Mouse (Mus musculus): ENCODE measurements at regions not wholly inside any gene's neighbourhood (a gene's known extent, or its start where the extent isn't known, plus 50 kb on each side); places are given as distances from the start of the nearest gene placed in this dataset.

DNA sequence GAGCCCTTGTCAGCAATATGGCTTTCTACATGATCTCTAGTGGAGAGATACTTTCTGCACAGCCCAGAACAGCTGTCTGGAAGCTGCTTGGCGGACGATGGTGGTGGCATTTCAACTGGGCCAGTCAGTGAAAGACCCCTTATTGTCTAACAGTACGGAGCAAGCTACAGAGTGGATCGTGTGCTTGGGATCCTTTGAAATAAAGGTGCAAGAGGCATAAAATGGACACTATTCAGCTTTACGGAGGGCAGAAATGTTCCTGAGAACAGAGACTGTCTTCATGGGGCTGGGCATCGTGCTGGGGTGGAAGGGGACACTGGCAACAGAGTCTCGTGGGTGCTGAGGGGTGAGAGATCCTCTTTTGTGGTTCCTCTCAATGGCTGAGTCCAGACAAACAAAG is 137.2 kb upstream of the Slc24a5 start:
- Histone ChIP-seq H3K4me1 (ENCODE audit: control insufficient read depth, insufficient read depth, low read length) (peaks cover 1% of the 10 kb centered on the region; the same call in 1 of the 2 replicates), H3K36me3 (ENCODE audit: control insufficient read depth, insufficient read depth, low read length) (no peaks in the 10 kb centered on the region), H3K27me3 (ENCODE audit: control insufficient read depth, insufficient read depth, low read length) (no peaks in the 10 kb centered on the region), H3K27ac (no peak overlapping the region), H3K9ac (ENCODE audit: low read depth, low read length) (no peak overlapping the region), H3K4me3 (no peak overlapping the region), H3K79me2 (replicated peaks; ENCODE audit: control insufficient read depth, insufficient read depth, low read length) (no peaks in the 10 kb centered on the region)
- intact Hi-C loops (cut with DNase I) = no loop called here
- 86% methylated on average over 7 of the region's 7 CpGs for WGBS
- TF ChIP-seq CTCF (IDR thresholded peaks at IDR 0.05) (no peak), EP300 (IDR thresholded peaks at IDR 0.05; ENCODE audit: insufficient read depth, low read depth, low read length) (no peak), POLR2A (IDR thresholded peaks at IDR 0.05; ENCODE audit: insufficient read depth, low read depth, low read length) (no peak)
- no peak for DNase-seq

GRCm38 (mm10) chr2:124932566-124932965 is 135.4 kb upstream of the Slc24a5 start:
- WGBS = 75% methylated on average over 6 of the region's 6 CpGs

GRCm38 (mm10) chr2:124933876-124934275 is 134.0 kb upstream of the Slc24a5 start:
- Histone ChIP-seq H3K4me3 (no peak overlapping the region), H3K36me3 (ENCODE audit: control insufficient read depth, insufficient read depth, low read length) (no peaks in the 10 kb centered on the region), H3K9ac (ENCODE audit: low read depth, low read length) (no peak overlapping the region), H3K27me3 (ENCODE audit: control insufficient read depth, insufficient read depth, low read length) (no peaks in the 10 kb centered on the region), H3K4me1 (ENCODE audit: control insufficient read depth, insufficient read depth, low read length) (no peaks in the 10 kb centered on the region), H3K79me2 (replicated peaks; ENCODE audit: control insufficient read depth, insufficient read depth, low read length) (no peaks in the 10 kb centered on the region), H3K27ac (no peak overlapping the region)
- no peak for DNase-seq
- 82% methylated on average over 1 of the region's 1 CpGs for WGBS
- TF ChIP-seq EP300 (IDR thresholded peaks at IDR 0.05; ENCODE audit: insufficient read depth, low read depth, low read length) = no peak
- no peak for TF ChIP-seq CTCF (IDR thresholded peaks at IDR 0.05)
- no peak for TF ChIP-seq POLR2A (IDR thresholded peaks at IDR 0.05; ENCODE audit: insufficient read depth, low read depth, low read length)
- intact Hi-C loops (cut with DNase I) = no loop called here

More at GRCm38 (mm10) chr2:124932566-124932965, 135.4 kb upstream of the Slc24a5 start:
- Histone ChIP-seq H3K4me3 (no peak overlapping the region), H3K36me3 (ENCODE audit: control insufficient read depth, insufficient read depth, low read length) (no peaks in the 10 kb centered on the region), H3K79me2 (replicated peaks; ENCODE audit: control insufficient read depth, insufficient read depth, low read length) (no peaks in the 10 kb centered on the region), H3K9ac (ENCODE audit: low read depth, low read length) (no peak overlapping the region), H3K27ac (no peak overlapping the region), H3K27me3 (ENCODE audit: control insufficient read depth, insufficient read depth, low read length) (no peaks in the 10 kb centered on the region), H3K4me1 (ENCODE audit: control insufficient read depth, insufficient read depth, low read length) (no peaks in the 10 kb centered on the region; the same call in 1 of the 2 replicates)
- DNase-seq = no peak
- intact Hi-C loops (cut with DNase I) = no loop called here
- TF ChIP-seq POLR2A (IDR thresholded peaks at IDR 0.05; ENCODE audit: insufficient read depth, low read depth, low read length) = no peak
- TF ChIP-seq EP300 (IDR thresholded peaks at IDR 0.05; ENCODE audit: insufficient read depth, low read depth, low read length) = no peak
- no peak for TF ChIP-seq CTCF (IDR thresholded peaks at IDR 0.05)

DNA sequence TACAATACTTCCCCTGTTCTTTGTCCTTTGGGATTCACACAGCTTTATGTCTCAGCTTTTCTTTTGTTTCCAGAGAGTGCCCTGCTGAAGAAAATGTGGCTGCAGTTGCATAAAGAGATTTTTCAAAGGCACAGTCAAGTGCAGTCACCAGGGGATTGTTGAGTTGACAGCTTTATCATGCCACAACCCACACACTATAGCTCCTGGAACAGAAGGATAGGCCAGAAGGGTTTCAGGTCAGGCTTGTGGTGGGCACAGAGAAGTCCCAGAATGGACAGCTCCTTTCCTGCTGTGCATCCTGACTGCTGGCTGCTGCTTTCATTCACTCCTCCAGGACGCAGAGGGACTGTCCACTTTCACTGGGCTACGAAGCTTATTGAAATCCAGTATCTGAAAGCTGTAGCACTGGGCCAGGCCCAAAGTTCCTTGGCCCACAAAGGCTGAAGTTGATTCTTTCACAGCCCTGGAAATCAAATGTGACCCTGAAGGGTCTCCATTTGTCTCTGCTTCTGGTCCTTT is 119.6 kb upstream of the Slc24a5 start:
- no peaks in the 10 kb centered on the region for H3K79me2 ChIP-seq (replicated peaks; ENCODE audit: control insufficient read depth, insufficient read depth, low read length)
- whole genome bisulfite sequencing = 49% methylated on average over 2 of the region's 2 CpGs
- no peak for TF ChIP-seq EP300 (IDR thresholded peaks at IDR 0.05; ENCODE audit: insufficient read depth, low read depth, low read length)
- no peak for TF ChIP-seq POLR2A (IDR thresholded peaks at IDR 0.05; ENCODE audit: insufficient read depth, low read depth, low read length)
- TF ChIP-seq CTCF (IDR thresholded peaks at IDR 0.05) = no peak
- H3K9ac ChIP-seq (ENCODE audit: low read depth, low read length) = no peak overlapping the region
- no peak for DNase-seq
- intact Hi-C loops (cut with DNase I) = no loop called here
- no peak overlapping the region for H3K4me3 ChIP-seq
- H3K36me3 ChIP-seq (ENCODE audit: control insufficient read depth, insufficient read depth, low read length) = no peaks in the 10 kb centered on the region
- no peaks in the 10 kb centered on the region for H3K4me1 ChIP-seq (ENCODE audit: control insufficient read depth, insufficient read depth, low read length)
- H3K27ac ChIP-seq = no peak overlapping the region
- no peaks in the 10 kb centered on the region for H3K27me3 ChIP-seq (ENCODE audit: control insufficient read depth, insufficient read depth, low read length)

DNA sequence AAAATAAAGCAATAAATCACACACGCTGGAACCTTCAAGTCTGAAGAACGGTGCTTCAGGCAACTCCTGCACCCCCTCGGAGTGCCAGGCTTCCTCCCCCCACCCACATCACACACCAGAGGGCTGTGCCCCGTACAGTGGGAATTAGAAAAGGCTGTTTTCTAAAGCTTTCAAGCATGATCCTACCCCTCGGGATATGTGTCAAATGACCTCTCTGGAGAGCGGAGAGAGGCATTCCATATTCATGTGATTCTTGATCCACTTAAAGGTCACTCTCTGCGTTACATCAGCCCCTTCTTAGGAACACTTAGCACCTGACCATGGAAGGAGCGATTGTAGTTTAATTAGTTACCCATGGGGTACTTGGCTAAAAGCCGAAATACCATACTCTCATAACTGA is 119.1 kb upstream of the Slc24a5 start:
- no peaks in the 10 kb centered on the region for H3K79me2 ChIP-seq (replicated peaks; ENCODE audit: control insufficient read depth, insufficient read depth, low read length)
- 73% methylated on average over 9 of the region's 9 CpGs for WGBS
- intact Hi-C loops (cut with DNase I) = no loop called here
- no peak overlapping the region for H3K27ac ChIP-seq
- TF ChIP-seq EP300 (IDR thresholded peaks at IDR 0.05; ENCODE audit: insufficient read depth, low read depth, low read length) (no peak), CTCF (IDR thresholded peaks at IDR 0.05) (no peak), POLR2A (IDR thresholded peaks at IDR 0.05; ENCODE audit: insufficient read depth, low read depth, low read length) (no peak)
- no peaks in the 10 kb centered on the region for H3K4me1 ChIP-seq (ENCODE audit: control insufficient read depth, insufficient read depth, low read length)
- DNase-seq = no peak
- no peaks in the 10 kb centered on the region for H3K27me3 ChIP-seq (ENCODE audit: control insufficient read depth, insufficient read depth, low read length)
- no peak overlapping the region for H3K9ac ChIP-seq (ENCODE audit: low read depth, low read length)
- H3K4me3 ChIP-seq = no peak overlapping the region
- H3K36me3 ChIP-seq (ENCODE audit: control insufficient read depth, insufficient read depth, low read length) = no peaks in the 10 kb centered on the region

DNA sequence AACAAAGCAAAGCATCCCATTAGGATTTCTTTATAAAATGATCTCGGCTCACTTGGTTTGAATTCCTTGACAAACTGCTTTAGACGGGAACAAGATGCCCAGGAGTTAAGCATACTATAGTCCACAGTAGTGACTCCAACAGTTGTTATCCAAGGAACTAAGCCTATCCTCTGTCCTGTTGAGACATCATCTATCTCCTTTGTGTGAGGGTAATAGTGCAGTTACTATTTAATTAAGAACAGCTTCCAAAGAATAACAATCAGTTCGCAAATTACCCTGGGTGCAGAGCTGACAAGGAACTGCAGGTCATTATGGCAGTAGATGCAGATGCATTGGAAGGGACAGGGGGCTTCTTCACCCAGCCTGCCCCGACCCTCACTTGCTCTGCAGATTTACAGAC is 115.7 kb upstream of the Slc24a5 start:
- no peaks in the 10 kb centered on the region for H3K79me2 ChIP-seq (replicated peaks; ENCODE audit: control insufficient read depth, insufficient read depth, low read length)
- no peaks in the 10 kb centered on the region for H3K27me3 ChIP-seq (ENCODE audit: control insufficient read depth, insufficient read depth, low read length)
- H3K9ac ChIP-seq (ENCODE audit: low read depth, low read length) = no peak overlapping the region
- TF ChIP-seq EP300 (IDR thresholded peaks at IDR 0.05; ENCODE audit: insufficient read depth, low read depth, low read length) (no peak), CTCF (IDR thresholded peaks at IDR 0.05) (no peak)
- intact Hi-C loops (cut with DNase I) = no loop called here
- H3K36me3 ChIP-seq (ENCODE audit: control insufficient read depth, insufficient read depth, low read length) = no peaks in the 10 kb centered on the region
- no peak overlapping the region for H3K27ac ChIP-seq
- DNase-seq = no peak
- H3K4me3 ChIP-seq = no peak overlapping the region
- no peaks in the 10 kb centered on the region for H3K4me1 ChIP-seq (ENCODE audit: control insufficient read depth, insufficient read depth, low read length)
- 83% methylated on average over 4 of the region's 4 CpGs for WGBS
